Mouse (Mus musculus): ENCODE measurements around the gene Ctnnb1.

- TF ChIP-seq GATA1 (IDR thresholded peaks at IDR 0.05; ENCODE audit: borderline replicate concordance, low read length) (no peak), FLI1 (IDR thresholded peaks at IDR 0.05; ENCODE audit: low read length) (no peak)
Observed at GRCm38 (mm10) chr9:120940858-120941257, 11.8 kb downstream of the Ctnnb1 start.

Data from megakaryocyte, embryonic 14.5 days (primary cell).